Mouse (Mus musculus) neural tube, embryonic 11.5 days (tissue): ENCODE results near the gene Timm50. TPM values are rescaled to one million over a fixed set of nuclear protein-coding genes. Genes with fewer than 3 reads are reported as not detected.

Experiments
- ATAC-seq: fragments of 200-750 bp; cut with Nextera tagmentation; 2 replicates; pipeline ENCODE4 v1.8.0; 2017; ENCODE audit warnings: moderate number of reproducible peaks, mild to moderate bottlenecking, moderate TSS enrichment, moderate library complexity; ENCODE audit not compliant: insufficient read depth, low FRiP score, low TSS enrichment
- DNase-seq: peaks from one replicate; pipeline ENCODE4 v3.0.0-alpha.2; 2015; ENCODE audit warnings: low spot score
- H3K27ac ChIP-seq: fragments of 300-500 bp; sonication (generic); 2 replicates; pipeline ENCODE4 v1.5.1; 2014; ENCODE audit warnings: low read depth, mild to moderate bottlenecking, low read length
- H3K27me3 ChIP-seq: fragments of 300-500 bp; sonication (generic); 2 replicates; pipeline ENCODE4 v1.6.1; 2014; ENCODE audit warnings: mild to moderate bottlenecking, low read length, mixed read lengths; ENCODE audit not compliant: control insufficient read depth, insufficient read depth
- H3K36me3 ChIP-seq: fragments of 300-500 bp; sonication (generic); 2 replicates; pipeline ENCODE4 v1.6.1; 2014; ENCODE audit warnings: mild to moderate bottlenecking, low read length, moderate library complexity, mixed read lengths; ENCODE audit not compliant: control insufficient read depth, insufficient read depth
- H3K4me1 ChIP-seq: fragments of 300-500 bp; sonication (generic); 2 replicates; pipeline ENCODE4 v1.6.1; 2014; ENCODE audit warnings: low read length, mixed read lengths; ENCODE audit not compliant: control insufficient read depth, insufficient read depth
- H3K4me2 ChIP-seq: fragments of 300-500 bp; sonication (generic); 2 replicates; pipeline ENCODE4 v1.6.1; 2014; ENCODE audit warnings: low read depth, mild to moderate bottlenecking, moderate library complexity
- H3K4me3 ChIP-seq: fragments of 300-500 bp; sonication (generic); 2 replicates; pipeline ENCODE4 v1.5.1; 2014; ENCODE audit warnings: low read depth, low read length
- H3K9ac ChIP-seq: fragments of 300-500 bp; sonication (generic); 2 replicates; pipeline ENCODE4 v1.6.1; 2014; ENCODE audit warnings: mild to moderate bottlenecking, low read length
- H3K9me3 ChIP-seq: fragments of 300-500 bp; sonication (generic); 2 replicates; pipeline ENCODE4 v1.6.1; 2016; ENCODE audit warnings: low read length; ENCODE audit not compliant: control insufficient read depth
- WGBS: fragments of 180-500 bp; shearing (Covaris S2); extraction: QIAGEN DNeasy Blood & Tissue Kit; methylation state at CpG from one replicate; pipeline ENCODE4 v1.1.7; 2014; 5-methylcytosine and 5-hydroxymethylcytosine counted together
- polyA plus RNA-seq: library from polyadenylated mRNA; unstranded; fragments of >200 nt; fragmentation: Nextera tagmentation; extraction: Ambion mirVana; gene quantifications from 2 replicates; pipeline ENCODE4 v1.2.1, GENCODE M21; 2014

The Timm50 gene
- polyA plus RNA-seq, 1 experiment from 2014 or later = 219 TPM

DNA sequence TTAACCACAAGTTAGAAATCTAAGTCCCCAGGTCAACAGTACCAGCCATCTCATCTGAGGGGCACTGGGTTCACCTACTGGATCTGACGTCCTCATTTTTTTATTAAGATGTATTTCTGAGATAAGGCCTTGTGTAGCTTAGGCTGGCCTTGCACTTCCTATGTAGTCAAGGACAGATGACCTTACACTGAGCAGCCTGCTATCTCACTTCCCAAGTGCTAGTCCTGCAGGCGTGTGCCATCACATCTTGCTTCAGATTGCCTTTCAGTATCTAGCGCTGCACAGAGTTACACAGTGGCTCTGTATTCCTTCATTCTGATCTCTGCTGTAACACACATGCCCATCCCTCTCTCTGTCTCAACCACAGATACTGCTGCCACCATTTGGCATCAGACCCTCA lies 6.2 kb upstream of the Timm50 start:
- no peak for ATAC-seq
- Histone ChIP-seq H3K4me2 (no peak overlapping the region), H3K27ac (no peak overlapping the region), H3K9ac (no peak overlapping the region), H3K9me3 (no peaks in the 10 kb centered on the region), H3K27me3 (no peaks in the 10 kb centered on the region), H3K4me3 (no peak overlapping the region), H3K36me3 (peaks cover 47% of the 10 kb centered on the region), H3K4me1 (no peaks in the 10 kb centered on the region)
- 89% methylated on average over 3 of the region's 3 CpGs for WGBS
- DNase-seq = no peak

- peak overlapping the region; percentile 97 for H3K4me3 ChIP-seq
- DNase-seq (peak; percentile 12), ATAC-seq (peak; percentile 54)
- 6% methylated on average over 35 of the region's 35 CpGs for WGBS
- no peaks in the 10 kb centered on the region for H3K9me3 ChIP-seq
- peaks cover 27% of the 10 kb centered on the region for H3K36me3 ChIP-seq
- peak overlapping the region; percentile 92 for H3K9ac ChIP-seq
- H3K4me1 ChIP-seq = peaks cover 9% of the 10 kb centered on the region
- peak overlapping the region; percentile 64 for H3K4me2 ChIP-seq
- peak overlapping the region; percentile 73 for H3K27ac ChIP-seq
- H3K27me3 ChIP-seq = no peaks in the 10 kb centered on the region
Observed at GRCm38 (mm10) chr7:28311151-28311925, 534 bp downstream of the Timm50 start.

- Histone ChIP-seq H3K36me3 (peaks cover 18% of the 10 kb centered on the region), H3K4me2 (peak overlapping the region; percentile 23), H3K27ac (peak overlapping the region; percentile 60), H3K9me3 (no peaks in the 10 kb centered on the region), H3K4me1 (peaks cover 9% of the 10 kb centered on the region), H3K27me3 (no peaks in the 10 kb centered on the region), H3K9ac (no peak overlapping the region), H3K4me3 (0 out of 2 replicates have a peak overlapping the region, but pooled peaks have one; percentile 4)
- ATAC-seq = no peak; the same call in 1 of the 2 replicates
- WGBS = 47% methylated on average over 9 of the region's 9 CpGs
- DNase-seq = peak; percentile 61
Observed at GRCm38 (mm10) chr7:28309737-28310136, 2.1 kb downstream of the Timm50 start.

- peaks cover 18% of the 10 kb centered on the region for H3K36me3 ChIP-seq
- DNase-seq (no peak), ATAC-seq (no peak)
- H3K9me3 ChIP-seq = no peaks in the 10 kb centered on the region
- no peak overlapping the region for H3K9ac ChIP-seq
- H3K27me3 ChIP-seq = no peaks in the 10 kb centered on the region
- 99% methylated on average over 8 of the region's 8 CpGs for WGBS
- no peak overlapping the region for H3K4me3 ChIP-seq
- no peak overlapping the region for H3K4me2 ChIP-seq
- H3K27ac ChIP-seq = no peak overlapping the region
- peaks cover 16% of the 10 kb centered on the region for H3K4me1 ChIP-seq
Observed at GRCm38 (mm10) chr7:28306216-28306615, 5.7 kb downstream of the Timm50 start.

GRCm38 (mm10) chr7:28305641-28306040 lies 6.2 kb downstream of the Timm50 start:
- no peaks in the 10 kb centered on the region for H3K9me3 ChIP-seq
- DNase-seq (no peak), ATAC-seq (no peak)
- no peaks in the 10 kb centered on the region for H3K27me3 ChIP-seq
- no peak overlapping the region for H3K27ac ChIP-seq
- no peak overlapping the region for H3K9ac ChIP-seq
- H3K4me1 ChIP-seq = peaks cover 14% of the 10 kb centered on the region
- WGBS = 87% methylated on average over 10 of the region's 10 CpGs
- no peak overlapping the region for H3K4me2 ChIP-seq
- H3K4me3 ChIP-seq = no peak overlapping the region
- peaks cover 18% of the 10 kb centered on the region for H3K36me3 ChIP-seq

DNA sequence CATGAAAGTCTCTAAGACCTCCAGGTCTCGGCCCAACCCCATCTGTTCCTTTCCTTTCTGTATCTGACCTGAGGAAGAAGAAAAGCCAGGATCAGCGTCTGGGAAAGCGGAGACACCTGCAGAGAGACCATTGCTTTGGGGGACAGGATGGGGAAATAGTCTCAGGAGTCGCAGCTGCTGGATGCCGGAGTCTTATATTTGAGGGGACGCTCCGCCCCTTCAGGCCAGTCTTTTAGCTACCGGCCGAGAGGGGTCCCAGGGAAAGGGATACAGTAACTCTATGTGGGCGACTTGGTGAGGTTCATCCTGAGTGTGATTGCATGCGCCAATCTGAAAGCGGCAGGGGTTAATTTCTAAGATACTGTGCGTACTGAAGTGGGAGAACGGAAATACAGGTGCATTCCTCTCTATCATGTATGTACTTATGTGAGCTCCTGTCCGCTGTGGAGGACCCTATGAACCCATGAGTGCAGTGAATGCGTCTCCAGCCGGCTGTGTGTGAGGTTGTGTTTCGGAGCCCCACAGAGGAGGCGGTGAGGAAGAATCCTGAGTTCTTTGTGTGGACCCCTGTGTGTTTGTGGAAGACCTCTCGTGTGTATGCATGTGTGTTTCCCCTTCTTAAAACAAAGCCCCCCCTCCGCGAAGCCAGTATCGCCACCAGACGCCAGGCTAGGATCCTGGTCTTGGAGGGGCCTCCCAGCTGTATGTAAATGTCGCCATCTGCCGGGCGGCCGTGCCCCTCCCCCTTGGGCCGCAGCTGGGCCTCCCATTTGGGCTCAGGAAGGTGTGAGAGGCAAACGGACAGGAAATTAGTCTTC lies 10.0 kb downstream of the Timm50 start, which contains the start of gene Dll3:
Dll3 (minus strand) TSS at position 623 of the 818 bp plus-strand sequence.
- Histone ChIP-seq H3K4me3 (peak within 1 kb of the TSS; percentile 43), H3K4me1 (peaks cover 11% of the 10 kb centered on the region), H3K4me2 (peak within 1 kb of the TSS; percentile 50), H3K27ac (peak within 1 kb of the TSS; percentile 83), H3K9ac (peak within 1 kb of the TSS; percentile 73), H3K36me3 (peaks cover 9% of the 10 kb centered on the region), H3K9me3 (no peaks in the 10 kb centered on the region), H3K27me3 (peaks cover 3% of the 10 kb centered on the region)
- DNase-seq (peak; percentile 87), ATAC-seq (peak; percentile 75)
- under 1% methylated on average over 30 of the region's 30 CpGs for WGBS

DNA sequence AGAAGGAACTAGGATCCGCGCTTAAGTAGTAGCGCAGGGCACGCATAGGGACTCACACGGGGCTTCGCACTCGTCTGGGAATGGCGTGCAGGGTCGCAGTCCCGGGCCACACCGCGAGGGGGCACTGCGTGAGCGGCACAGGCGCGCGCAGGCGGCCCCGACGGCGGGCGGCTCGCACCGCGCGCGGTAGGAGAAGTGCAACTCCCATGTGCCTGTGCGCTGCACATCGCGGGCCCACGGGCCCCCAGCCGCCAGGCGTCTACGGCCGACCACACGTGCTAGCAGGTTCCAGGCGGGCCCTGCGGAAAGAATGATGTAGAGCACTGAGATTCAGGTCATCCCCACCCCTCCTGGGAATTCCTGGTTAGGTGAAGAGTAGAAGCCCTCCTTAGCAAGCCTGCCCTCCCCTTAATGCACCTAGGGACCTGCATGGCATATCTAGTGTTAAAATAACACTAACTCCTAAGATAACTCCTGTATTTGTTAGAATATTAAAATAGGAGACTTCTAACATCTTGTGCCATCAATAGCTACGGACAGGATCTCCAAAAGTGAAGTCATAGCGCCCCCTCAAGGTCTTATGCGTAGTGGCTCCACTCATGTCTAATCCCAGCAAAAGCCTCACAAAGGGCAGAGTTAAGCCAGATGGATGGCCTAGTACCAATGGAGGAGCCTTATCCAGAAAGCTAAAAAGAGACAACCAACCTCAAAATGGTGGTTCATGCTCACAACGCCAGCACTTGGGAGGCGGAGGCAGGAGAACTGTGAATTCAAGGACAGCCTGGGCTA lies 12.8 kb downstream of the Timm50 start:
- H3K4me2 ChIP-seq = peak overlapping the region; percentile 50
- ATAC-seq (no peak; the same call in 1 of the 2 replicates), DNase-seq (peak; percentile 68)
- peak overlapping the region; percentile 23 for H3K4me3 ChIP-seq
- 13% methylated on average over 43 of the region's 43 CpGs for WGBS
- peaks cover 11% of the 10 kb centered on the region for H3K4me1 ChIP-seq
- no peaks in the 10 kb centered on the region for H3K9me3 ChIP-seq
- peak overlapping the region; percentile 39 for H3K9ac ChIP-seq
- no peaks in the 10 kb centered on the region for H3K36me3 ChIP-seq
- H3K27ac ChIP-seq = no peak overlapping the region
- peaks cover 12% of the 10 kb centered on the region for H3K27me3 ChIP-seq

DNA sequence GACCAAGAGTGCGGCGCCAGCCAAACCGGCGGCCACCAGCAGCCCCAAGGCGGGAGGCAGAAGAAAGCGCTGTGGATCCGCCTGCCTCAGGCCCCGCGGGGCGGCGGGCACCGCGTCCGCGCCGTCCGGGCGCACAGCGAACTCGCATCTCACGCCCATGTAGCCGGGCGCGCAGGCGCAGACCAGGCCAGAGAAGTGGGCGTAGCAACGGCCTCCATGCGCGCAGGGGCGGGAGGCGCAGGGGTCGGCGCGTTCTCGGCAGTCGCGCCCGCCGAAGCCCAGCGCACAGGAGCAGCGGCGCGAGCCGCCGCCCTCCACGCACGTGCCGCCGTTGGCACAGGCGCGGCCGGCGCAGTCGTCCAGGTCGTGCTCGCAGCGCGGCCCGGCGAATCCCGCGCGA lies 17.4 kb downstream of the Timm50 start:
- Histone ChIP-seq H3K4me1 (peaks cover 13% of the 10 kb centered on the region), H3K9ac (peak overlapping the region; percentile 53), H3K4me2 (peak overlapping the region; percentile 73), H3K4me3 (peak overlapping the region; percentile 39), H3K27me3 (peaks cover 26% of the 10 kb centered on the region), H3K9me3 (no peaks in the 10 kb centered on the region), H3K27ac (no peak overlapping the region), H3K36me3 (no peaks in the 10 kb centered on the region)
- peak; percentile 86 for DNase-seq
- 2% methylated on average over 50 of the region's 63 CpGs for WGBS
- 0 out of 2 replicates have a peak, but pooled peaks have one; percentile 22 for ATAC-seq
